Mouse (Mus musculus) right cerebral cortex, postnatal 10 days (tissue): ENCODE results near the gene Atp5mpl.
"Not testable (repeated sequence)": the region's sequence is repeated elsewhere in the genome, so short reads cannot be mapped to it uniquely, and the experiment has no call there.

ENCODE experiments used
- DNase-seq, 2 experiments: peaks; one replicate each; pipeline ENCODE4 v3.0.0; 2021; ENCODE audit warnings: low spot score in 2 of 2

The Atp5mpl gene

GRCm38 (mm10) chr12:111950486-111950885, 16.3 kb downstream of the Atp5mpl start:
- DNase-seq = no peak

- DNase-seq = peak; percentile 53 to 58
Measured at GRCm38 (mm10) chr12:111946716-111947115, 20.1 kb downstream of the Atp5mpl start.

- not testable (repeated sequence) for DNase-seq
Measured at GRCm38 (mm10) chr12:111945765-111946655, 20.8 kb downstream of the Atp5mpl start.

GRCm38 (mm10) chr12:111945115-111945514, 21.7 kb downstream of the Atp5mpl start:
- no peak for DNase-seq

- DNase-seq = not testable (repeated sequence)
Measured at GRCm38 (mm10) chr12:111944065-111944987, 22.5 kb downstream of the Atp5mpl start.

GRCm38 (mm10) chr12:111943421-111944064, 23.2 kb downstream of the Atp5mpl start:
- no peak for DNase-seq

GRCm38 (mm10) chr12:111938623-111939177, 28.1 kb downstream of the Atp5mpl start:
- no peak for DNase-seq

- DNase-seq = peak; percentile 61 to 62
Measured at GRCm38 (mm10) chr12:111936706-111937550, 29.8 kb downstream of the Atp5mpl start.

GRCm38 (mm10) chr12:111933971-111934370, 32.8 kb downstream of the Atp5mpl start:
- no peak for DNase-seq

GRCm38 (mm10) chr12:111933032-111933704, 33.6 kb downstream of the Atp5mpl start:
- no peak for DNase-seq

- no peak for DNase-seq
Measured at GRCm38 (mm10) chr12:111932513-111932912, 34.3 kb downstream of the Atp5mpl start.

- no peak for DNase-seq
Measured at GRCm38 (mm10) chr12:111931411-111932025, 35.3 kb downstream of the Atp5mpl start.

GRCm38 (mm10) chr12:111928411-111928966, 38.3 kb downstream of the Atp5mpl start:
- no peak for DNase-seq

GRCm38 (mm10) chr12:111927338-111927737, 39.4 kb downstream of the Atp5mpl start:
- DNase-seq = peak; percentile 52 to 62

GRCm38 (mm10) chr12:111923117-111923516, 43.7 kb downstream of the Atp5mpl start:
- no peak for DNase-seq

GRCm38 (mm10) chr12:111920046-111920445, 46.7 kb downstream of the Atp5mpl start:
- DNase-seq = peak in 1 of 2 experiments; percentile 50

- DNase-seq = no peak
Measured at GRCm38 (mm10) chr12:111916514-111917217, 50.1 kb downstream of the Atp5mpl start.

GRCm38 (mm10) chr12:111915781-111916180, 51.0 kb downstream of the Atp5mpl start:
- DNase-seq = no peak
